Mouse (Mus musculus) adrenal gland, postnatal 14 days (tissue): ENCODE measurements around the gene Plcxd1. TPM values are rescaled to one million over a fixed set of nuclear protein-coding genes. Genes with fewer than 3 reads are reported as not detected.
"Not testable (repeated sequence)": the region's sequence is repeated elsewhere in the genome, so short reads cannot be mapped to it uniquely, and the experiment has no call there.

Experiments
- DNase-seq: peaks from one replicate; pipeline ENCODE4 v3.0.0; 2021; ENCODE audit warnings: mixed read lengths
- total RNA-seq: library from RNA; stranded (reverse); gene quantifications from 2 replicates; pipeline ENCODE4 v1.2.3, GENCODE M21; 2021

The Plcxd1 gene
- total RNA-seq, 1 experiment from 2014 or later, result not detected

DNA sequence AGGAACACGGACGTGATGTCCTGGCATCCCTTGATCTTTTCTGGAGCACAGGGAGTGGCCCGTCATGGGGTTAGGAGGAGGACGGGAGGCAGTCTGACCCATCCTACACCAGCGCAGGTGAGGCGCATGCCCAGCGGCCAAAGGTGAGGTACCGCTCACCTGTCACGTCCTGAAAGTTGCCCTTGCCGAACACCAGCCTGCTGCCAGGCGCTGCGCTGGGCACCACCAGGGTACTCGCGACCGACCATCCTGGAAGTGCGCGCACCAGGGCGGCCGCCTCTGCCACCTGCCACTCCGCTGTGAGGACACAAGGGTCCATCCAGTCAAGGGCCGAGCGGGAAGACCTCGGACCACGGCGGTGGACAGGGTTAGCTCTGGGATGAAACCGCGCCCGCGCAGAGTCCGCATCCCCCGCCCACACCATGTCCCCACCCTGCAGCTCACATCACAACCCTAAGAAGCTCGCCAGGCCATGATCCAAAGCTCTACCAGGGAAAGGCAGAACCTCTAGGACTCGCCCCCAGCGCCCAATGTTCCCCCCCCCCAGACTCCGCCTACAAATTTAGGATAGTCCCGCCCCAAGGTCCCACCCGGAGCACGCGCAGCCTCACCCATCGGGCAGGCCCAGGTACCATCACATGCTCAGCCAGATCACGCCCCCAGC, 7.3 kb downstream of the Plcxd1 start:
- peak; percentile 26 for DNase-seq

DNA sequence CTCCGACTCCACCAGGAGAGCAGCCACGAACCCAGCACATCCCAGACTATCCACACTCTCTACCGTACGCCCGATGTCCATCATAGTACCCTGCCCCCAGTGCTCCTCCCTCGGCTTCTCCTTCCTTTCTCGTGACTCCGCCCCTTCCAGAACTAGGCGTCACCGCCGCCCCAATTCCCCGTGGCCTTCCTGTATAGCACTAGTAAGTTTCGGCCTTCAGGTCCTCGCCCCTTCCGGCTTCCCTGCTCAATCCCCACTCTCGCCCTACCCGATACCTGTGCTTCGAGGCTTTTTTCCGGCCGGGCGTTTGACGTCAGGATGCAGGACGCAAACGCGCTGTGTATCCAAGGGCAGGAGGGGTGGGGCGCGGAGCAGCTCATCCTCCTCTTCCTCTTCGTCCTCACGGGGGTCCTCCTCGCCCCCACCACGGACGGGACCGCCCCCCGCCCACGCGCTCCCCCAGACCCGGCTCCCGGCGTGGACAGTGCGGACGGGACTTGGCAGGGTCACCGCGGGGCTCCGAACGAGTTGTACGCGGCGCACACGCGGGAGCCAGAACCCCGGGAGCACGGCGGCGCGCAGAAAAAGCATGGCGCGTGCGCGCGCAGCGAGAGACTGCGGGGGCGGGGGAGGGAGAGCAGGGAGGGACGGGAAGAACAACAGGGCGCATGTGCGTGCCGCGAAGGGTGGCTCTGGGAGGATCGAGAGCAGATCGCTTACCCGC, 8.0 kb downstream of the Plcxd1 start, which contains the start of gene Gtpbp6:
Gtpbp6 (minus strand) TSS at position 617 of the 724 bp plus-strand sequence.
- peak; percentile 99 for DNase-seq

DNA sequence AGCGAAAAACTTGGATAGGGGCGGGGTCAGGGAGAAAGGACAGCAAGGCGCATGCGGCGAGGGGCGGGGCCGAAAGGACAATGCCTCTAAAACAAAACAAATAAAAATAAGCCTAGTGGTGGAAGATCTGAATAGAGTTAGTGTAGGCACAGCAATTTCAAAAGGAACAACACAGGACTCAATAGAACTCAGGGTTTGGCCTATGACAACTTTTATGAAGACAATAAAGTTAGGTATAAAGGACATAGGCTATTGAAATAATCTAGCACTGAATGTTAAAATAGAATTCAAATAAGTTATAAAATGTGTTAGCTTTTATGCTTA, 8.5 kb downstream of the Plcxd1 start:
- DNase-seq, result no peak

GRCm38 (mm10) chr5:110109991-110110441, 10.2 kb downstream of the Plcxd1 start, which contains the start of gene Zfp605:
Gene Zfp605, plus strand, starts transcription at chr5:110110092.
- DNase-seq, result peak; percentile 93

DNA sequence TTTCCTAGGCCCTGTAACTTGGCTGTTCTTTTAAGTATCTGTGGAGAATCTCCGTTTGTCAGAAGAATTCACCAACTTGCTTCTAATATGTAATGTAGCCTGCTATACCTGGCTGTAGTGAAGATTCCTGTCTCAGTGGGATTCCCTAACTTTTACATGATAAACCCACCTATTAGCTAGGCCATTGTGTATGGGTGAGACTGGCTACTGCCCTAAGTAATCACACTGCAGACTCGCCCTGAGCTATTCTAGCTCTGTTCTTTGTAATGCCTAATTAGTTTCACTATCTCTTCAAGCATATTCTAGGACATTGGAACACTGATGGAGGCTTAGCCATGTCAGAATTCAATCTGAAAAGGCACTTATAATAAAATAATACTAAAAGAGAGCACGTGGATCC, 22.6 kb downstream of the Plcxd1 start:
- not testable (repeated sequence) for DNase-seq

DNA sequence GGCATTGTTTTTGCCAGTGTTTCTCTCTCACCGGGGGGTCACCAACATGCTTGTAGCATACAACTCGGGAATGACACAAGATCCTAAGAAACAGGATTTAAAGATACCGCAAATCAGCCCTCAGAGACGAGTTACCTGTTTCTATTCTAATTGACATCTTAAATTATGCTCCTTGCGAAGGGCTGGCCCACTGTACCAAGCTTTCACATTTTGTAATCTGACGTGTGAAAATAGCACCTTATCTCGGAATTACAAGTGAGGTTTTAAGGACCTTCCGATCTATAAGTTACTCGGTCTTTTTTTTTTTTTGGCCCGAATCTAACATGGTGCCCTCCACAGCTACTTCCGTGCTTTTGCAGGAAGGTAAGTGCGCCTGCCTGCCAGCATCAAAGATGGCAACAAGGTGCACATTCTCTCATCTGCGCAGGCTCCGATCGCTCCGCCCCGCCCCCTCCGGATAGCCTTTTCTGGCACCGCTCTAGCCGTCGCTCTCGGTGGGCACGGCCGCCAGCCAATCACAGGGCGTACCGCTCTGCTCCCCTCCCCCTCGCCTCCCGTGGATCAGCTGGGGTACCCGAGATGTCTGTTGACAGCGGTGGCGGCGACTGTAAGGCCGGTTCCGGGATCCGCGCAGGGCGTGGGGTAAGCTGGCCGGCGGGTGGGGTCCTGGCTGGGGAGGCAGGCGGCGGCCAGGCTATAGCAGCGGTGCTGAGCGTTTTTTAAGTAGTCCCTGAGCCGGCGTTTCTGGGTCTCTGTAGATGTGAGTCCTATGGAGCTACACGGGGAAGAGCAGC, 35.7 kb downstream of the Plcxd1 start, which contains the start of gene Chfr:
Chfr (plus strand) TSS at position 550 of the 794 bp plus-strand sequence.
- peak; percentile 99 for DNase-seq

DNA sequence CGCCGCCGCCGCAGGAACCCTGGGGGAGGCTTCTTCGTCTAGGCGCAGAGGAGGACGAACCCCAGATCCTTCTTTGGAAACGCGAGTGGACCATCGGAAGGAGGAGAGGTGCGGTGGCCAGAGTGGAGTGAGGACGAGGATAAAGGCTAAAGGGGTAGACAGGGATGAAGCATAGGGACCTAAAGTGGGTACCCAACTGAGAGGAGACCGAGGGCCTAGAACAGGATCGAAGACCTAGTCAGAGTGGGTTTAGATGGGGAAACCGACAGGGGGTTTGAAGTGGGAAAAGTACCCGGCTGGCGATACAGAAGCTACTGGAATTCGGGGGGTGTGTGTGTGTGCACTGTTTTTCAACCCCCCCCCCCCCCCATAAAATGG, 36.3 kb downstream of the Plcxd1 start:
- no peak for DNase-seq

- DNase-seq, result no peak
These were observed 38.0 kb downstream of the Plcxd1 start for GRCm38 (mm10) chr5:110137816-110138215.

DNA sequence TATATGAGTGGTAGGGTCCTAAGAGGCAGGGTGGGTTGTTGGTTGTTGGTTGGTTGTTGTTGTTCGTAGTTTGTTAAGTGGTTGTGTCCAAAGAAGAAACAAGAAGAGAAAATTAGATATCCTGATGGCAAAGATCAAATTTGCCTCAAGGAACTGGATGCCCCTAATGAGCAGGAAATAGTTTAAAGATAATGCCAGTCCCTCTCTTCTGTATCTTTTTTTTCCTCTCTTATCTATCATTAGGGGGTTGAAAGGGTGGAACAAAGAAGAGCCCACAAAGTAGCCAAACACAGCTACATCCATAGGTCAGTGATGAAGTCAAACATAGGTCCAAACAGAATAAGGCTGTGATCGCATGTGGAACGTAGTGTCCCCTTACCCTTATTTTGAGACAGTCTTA, 39.6 kb downstream of the Plcxd1 start:
- no peak for DNase-seq

DNA sequence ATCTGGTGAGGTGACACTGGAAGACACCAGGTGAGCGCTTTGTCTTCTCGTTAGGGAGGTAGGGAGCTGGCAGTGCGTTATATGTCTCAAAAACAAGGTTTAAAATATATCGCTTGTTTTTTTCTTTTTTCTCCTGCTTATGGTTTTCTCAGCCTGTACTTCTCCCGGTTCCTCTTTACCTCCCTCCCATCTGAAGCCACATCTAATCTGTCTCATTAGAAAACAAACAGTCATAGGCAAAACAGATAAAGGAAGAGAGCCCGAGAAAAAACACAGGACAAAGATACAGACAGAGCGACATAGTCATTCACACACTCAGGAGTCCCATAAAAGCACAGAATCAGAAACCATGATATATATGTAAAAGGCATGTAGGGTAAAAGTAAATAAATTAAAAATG, 40.7 kb downstream of the Plcxd1 start:
- DNase-seq, result no peak

- DNase-seq, result peak; percentile 64
These were observed 42.5 kb downstream of the Plcxd1 start for GRCm38 (mm10) chr5:110142309-110142708.

GRCm38 (mm10) chr5:110143007-110143406, 43.2 kb downstream of the Plcxd1 start:
- peak; percentile 29 for DNase-seq

Other genes starting within 250 kb of the Plcxd1 start
- gene Gm15446, start 176.6 kb upstream of the Plcxd1 start, total RNA-seq, result 7.3 and 10.4 TPM in 2 replicates
- 19.1 and 19.9 TPM in 2 replicates for gene Zfp932, start 103.4 kb upstream of the Plcxd1 start, total RNA-seq
- gene Gm17655, start 27.5 kb upstream of the Plcxd1 start, total RNA-seq, result 4.4 and 6.6 TPM in 2 replicates
- gene Gm35315, start 5.5 kb upstream of the Plcxd1 start, total RNA-seq, result 0.11 and 0.45 TPM in 2 replicates
- gene Gtpbp6, start 8.2 kb downstream of the Plcxd1 start, total RNA-seq, result 57.4 and 63.7 TPM in 2 replicates
- gene Zfp605, start 10.1 kb downstream of the Plcxd1 start, total RNA-seq, result 4.7 and 7.8 TPM in 2 replicates
- 34.1 and 46.1 TPM in 2 replicates for gene Chfr, start 35.9 kb downstream of the Plcxd1 start, total RNA-seq
- 33.0 and 36.0 TPM in 2 replicates for gene Golga3, start 76.7 kb downstream of the Plcxd1 start, total RNA-seq
- gene Ankle2, start 131.0 kb downstream of the Plcxd1 start, total RNA-seq, result 32.5 and 33.8 TPM in 2 replicates
- gene Pgam5, start 169.9 kb downstream of the Plcxd1 start, total RNA-seq, result 49.5 and 51.4 TPM in 2 replicates
- 18.6 and 39.4 TPM in 2 replicates for gene Pxmp2, start 186.2 kb downstream of the Plcxd1 start, total RNA-seq
- 8.2 and 11.9 TPM in 2 replicates for gene Pole, start 186.3 kb downstream of the Plcxd1 start, total RNA-seq
- 0.48 and 1.2 TPM in 2 replicates for gene P2rx2, start 243.2 kb downstream of the Plcxd1 start, total RNA-seq
- gene Lrcol1, start 244.8 kb downstream of the Plcxd1 start, total RNA-seq, result not detected in 2 replicates